Mouse (Mus musculus) ES-E14 (cell line): ENCODE results near the gene Col1a1. TPM values are rescaled to one million over a fixed set of nuclear protein-coding genes. Genes with fewer than 3 reads are reported as not detected.

ENCODE experiments used
- DNase-seq: peaks from one replicate; pipeline ENCODE4 v3.0.0-alpha.2; 2013; ENCODE audit warnings: low read depth, low spot score
- H3K27ac ChIP-seq: 2 replicates; pipeline ENCODE4 v1.5.1; 2012; ENCODE audit warnings: low read depth, mild to moderate bottlenecking, low read length, moderate library complexity, mixed read lengths; ENCODE audit not compliant: poor library complexity, insufficient read depth, severe bottlenecking
- H3K36me3 ChIP-seq: 2 replicates; pipeline ENCODE4 v1.6.1; 2012; ENCODE audit warnings: mild to moderate bottlenecking, low read length, moderate library complexity, mixed read lengths; ENCODE audit not compliant: control insufficient read depth, poor library complexity, insufficient read depth, severe bottlenecking
- H3K4me1 ChIP-seq, 2 experiments: fragments of 150-350 bp in 1 of 2; sonication (generic) in 1 of 2; 2 replicates each; pipeline ENCODE4 v1.6.1; 2012; ENCODE audit warnings: low read length in 2 of 2, mild to moderate bottlenecking in 1 of 2, mixed read lengths in 1 of 2; ENCODE audit not compliant: control insufficient read depth in 2 of 2, insufficient read depth in 2 of 2, poor library complexity in 1 of 2
- H3K4me3 ChIP-seq, 2 experiments: fragments of 150-350 bp in 1 of 2; sonication (generic) in 1 of 2; 2 replicates each; pipeline ENCODE4 v1.5.1; 2012; ENCODE audit warnings: low read length in 2 of 2, low read depth in 1 of 2, mild to moderate bottlenecking in 1 of 2, mixed read lengths in 1 of 2; ENCODE audit not compliant: insufficient read depth in 1 of 2, poor library complexity in 1 of 2, severe bottlenecking in 1 of 2
- H3K9ac ChIP-seq: 2 replicates; pipeline ENCODE4 v1.6.1; 2012; ENCODE audit warnings: low read depth, mild to moderate bottlenecking, low read length, mixed read lengths; ENCODE audit not compliant: poor library complexity, insufficient read depth, severe bottlenecking
- H3K9me3 ChIP-seq: fragments of 150-350 bp; sonication (generic); 2 replicates; pipeline ENCODE4 v1.6.1; 2012; ENCODE audit warnings: low read depth, mild to moderate bottlenecking, low read length; ENCODE audit not compliant: control insufficient read depth, insufficient read depth
- CHD2 ChIP-seq: IDR thresholded peaks from 2 replicates; pipeline ENCODE4 v1.6.1; 2014; ENCODE audit warnings: mild to moderate bottlenecking, low read depth, low read length, inconsistent platforms
- HCFC1 ChIP-seq: IDR thresholded peaks from 2 replicates; pipeline ENCODE4 v1.6.1; 2012; ENCODE audit warnings: low read length, inconsistent platforms, borderline replicate concordance; ENCODE audit not compliant: insufficient read depth
- MAFK ChIP-seq: IDR thresholded peaks from 2 replicates; pipeline ENCODE4 v1.6.1; 2014; ENCODE audit warnings: mild to moderate bottlenecking, low read depth, low read length, inconsistent platforms; ENCODE audit not compliant: insufficient read depth
- ZC3H11A ChIP-seq: IDR thresholded peaks from 2 replicates; pipeline ENCODE4 v1.6.1; 2012; ENCODE audit warnings: low read depth, mild to moderate bottlenecking, inconsistent platforms, low read length, borderline replicate concordance
- ZNF384 ChIP-seq: IDR thresholded peaks from 2 replicates; pipeline ENCODE4 v1.6.1; 2012; ENCODE audit warnings: low read depth, low read length, inconsistent platforms
- in situ Hi-C, 2 experiments: fragments of 600-800 bp; cut with MboI; formaldehyde crosslinking; loops; one replicate each; pipeline ENCODE4 v1.15.1; 2025; ENCODE audit warnings: low sequenced_read_pairs in 2 of 2, inconsistent platforms in 1 of 2; ENCODE audit not compliant: unreplicated experiment in 2 of 2
- total RNA-seq: library from RNA; depleted of rRNA; stranded (reverse); fragments of 300-350 nt; gene quantifications from 2 replicates; pipeline ENCODE4 v1.2.3, GENCODE M21; 2012; rRNA removed

The Col1a1 gene
- 37.5 and 125 TPM in 2 replicates for total RNA-seq

DNA sequence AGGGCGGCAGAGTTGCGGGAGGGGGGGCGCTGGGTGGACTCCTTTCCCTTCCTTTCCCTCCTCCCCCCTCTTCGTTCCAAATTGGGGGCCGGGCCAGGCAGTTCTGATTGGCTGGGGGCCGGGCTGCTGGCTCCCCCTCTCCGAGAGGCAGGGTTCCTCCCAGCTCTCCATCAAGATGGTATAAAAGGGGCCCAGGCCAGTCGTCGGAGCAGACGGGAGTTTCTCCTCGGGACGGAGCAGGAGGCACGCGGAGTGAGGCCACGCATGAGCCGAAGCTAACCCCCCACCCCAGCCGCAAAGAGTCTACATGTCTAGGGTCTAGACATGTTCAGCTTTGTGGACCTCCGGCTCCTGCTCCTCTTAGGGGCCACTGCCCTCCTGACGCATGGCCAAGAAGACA lies at the start of gene Col1a1:
Gene Col1a1, plus strand, starts transcription at position 180 of the 400 bp plus-strand sequence.
- Histone ChIP-seq H3K9me3 (no peaks in the 10 kb centered on the region), H3K9ac (peak within 1 kb of the TSS; percentile 40; the same call in 1 of the 2 replicates), H3K4me1 (peaks cover 0 to 3% of the 10 kb centered on the region in 2 experiments; a peak in 1 of 4 replicates), H3K27ac (no peak within 1 kb of the TSS), H3K36me3 (no peaks in the 10 kb centered on the region), H3K4me3 (peak within 1 kb of the TSS; percentile 53 to 57)
- TF ChIP-seq ZC3H11A = no peak
- no peak for TF ChIP-seq MAFK
- no peak for TF ChIP-seq ZNF384
- TF ChIP-seq CHD2 = no peak
- no peak for TF ChIP-seq HCFC1
- DNase-seq = no peak
- in situ Hi-C loops = loop anchor here in 1 of 2 experiments (5.0 kb wide), 1 partner anchor 74 kb away; no protein-coding TSS in a partner anchor

DNA sequence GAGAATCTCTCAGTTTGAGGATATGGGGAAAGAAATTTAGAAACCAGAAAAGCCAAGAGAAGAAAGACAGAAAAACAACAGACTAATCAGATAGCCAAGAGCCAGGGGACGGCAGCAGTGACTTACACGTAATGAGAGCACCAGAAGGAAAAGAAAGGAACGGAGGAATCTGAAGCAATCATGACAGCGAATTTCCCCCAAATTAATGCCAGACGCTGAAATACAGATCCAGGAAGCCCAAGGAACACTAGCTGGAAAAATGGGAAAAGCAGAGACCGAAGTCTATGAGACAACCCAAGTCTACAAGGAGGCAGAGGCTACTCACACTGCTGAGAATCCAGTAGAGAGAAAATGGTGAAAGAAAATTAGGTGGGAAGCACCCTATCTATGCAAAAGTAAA lies 44.9 kb upstream of the Col1a1 start:
- Histone ChIP-seq H3K27ac (no peak overlapping the region), H3K36me3 (no peaks in the 10 kb centered on the region), H3K9ac (no peak overlapping the region), H3K4me3 (no peak overlapping the region), H3K9me3 (no peaks in the 10 kb centered on the region), H3K4me1 (no peaks in the 10 kb centered on the region)
- in situ Hi-C loops = no loop called here
- TF ChIP-seq CHD2 = no peak
- TF ChIP-seq HCFC1 = no peak
- no peak for TF ChIP-seq ZNF384
- TF ChIP-seq MAFK = no peak
- TF ChIP-seq ZC3H11A = no peak
- DNase-seq = no peak

DNA sequence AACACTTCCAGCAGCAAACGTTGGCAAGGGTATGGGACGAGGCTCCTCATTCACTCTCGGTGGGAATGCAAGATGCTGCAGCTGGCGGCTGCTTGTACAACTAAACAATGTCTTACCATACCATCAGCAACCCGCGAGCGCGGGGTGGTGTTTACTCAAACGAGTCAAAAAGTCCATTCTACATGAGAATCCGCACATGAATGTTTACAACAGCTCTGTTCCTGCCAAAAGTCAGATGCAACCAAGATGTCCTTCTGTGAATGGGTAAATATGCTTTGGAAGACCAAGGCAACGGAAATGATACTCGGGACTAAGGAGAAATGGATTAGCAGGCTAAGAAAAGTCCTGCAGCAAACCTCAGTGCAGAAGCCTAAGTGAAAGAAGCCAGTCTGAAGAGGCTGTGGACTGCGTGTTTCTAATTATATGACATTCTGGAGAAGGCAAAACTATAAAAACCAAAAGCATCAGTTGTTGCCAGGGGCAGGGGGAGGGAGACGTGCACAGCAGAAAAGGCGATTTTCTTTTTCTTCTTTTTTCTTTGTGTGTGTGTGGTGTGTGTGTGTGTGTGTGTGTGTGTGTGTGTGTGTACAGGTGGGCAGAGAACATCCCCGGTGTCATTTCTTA lies 39.2 kb upstream of the Col1a1 start:
- H3K9ac ChIP-seq = no peak overlapping the region
- H3K36me3 ChIP-seq = no peaks in the 10 kb centered on the region
- in situ Hi-C loops = no loop called here
- DNase-seq = no peak
- H3K9me3 ChIP-seq = no peaks in the 10 kb centered on the region
- no peaks in the 10 kb centered on the region for H3K4me1 ChIP-seq
- H3K27ac ChIP-seq = no peak overlapping the region
- no peak overlapping the region for H3K4me3 ChIP-seq
- TF ChIP-seq ZNF384 = no peak
- TF ChIP-seq HCFC1 = no peak
- no peak for TF ChIP-seq MAFK
- TF ChIP-seq ZC3H11A = no peak
- no peak for TF ChIP-seq CHD2

DNA sequence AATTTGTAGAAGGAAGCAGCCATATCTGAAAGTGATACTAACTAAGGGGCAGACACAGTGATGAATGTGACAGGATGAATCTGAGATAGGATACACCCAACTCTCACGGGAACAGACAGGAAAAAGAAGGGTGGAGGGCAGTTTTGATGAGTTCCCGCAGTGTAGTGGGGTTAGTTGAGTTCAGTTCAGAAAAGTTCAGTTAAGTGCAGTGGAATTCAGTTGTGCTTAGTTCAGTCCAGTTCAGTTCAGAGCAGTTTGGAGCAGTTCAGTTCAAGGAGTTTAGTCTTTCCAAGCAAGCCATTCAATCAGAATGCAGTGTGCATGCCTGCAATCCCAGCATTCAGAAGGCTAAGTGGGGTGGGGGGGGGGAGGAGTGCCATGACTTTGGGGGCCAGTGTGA lies 34.8 kb upstream of the Col1a1 start:
- Histone ChIP-seq H3K27ac (no peak overlapping the region), H3K4me3 (no peak overlapping the region), H3K9ac (no peak overlapping the region), H3K36me3 (no peaks in the 10 kb centered on the region), H3K9me3 (no peaks in the 10 kb centered on the region), H3K4me1 (no peaks in the 10 kb centered on the region)
- no peak for DNase-seq
- in situ Hi-C loops = no loop called here
- TF ChIP-seq ZC3H11A = no peak
- TF ChIP-seq HCFC1 = no peak
- TF ChIP-seq ZNF384 = no peak
- no peak for TF ChIP-seq MAFK
- TF ChIP-seq CHD2 = no peak
